Mouse (Mus musculus) kidney, adult 18-20 months (tissue): ENCODE results near the gene Med12l.

Source experiments
- DNase-seq: peaks from one replicate; pipeline ENCODE4 v3.0.0; 2021

The Med12l gene

DNA sequence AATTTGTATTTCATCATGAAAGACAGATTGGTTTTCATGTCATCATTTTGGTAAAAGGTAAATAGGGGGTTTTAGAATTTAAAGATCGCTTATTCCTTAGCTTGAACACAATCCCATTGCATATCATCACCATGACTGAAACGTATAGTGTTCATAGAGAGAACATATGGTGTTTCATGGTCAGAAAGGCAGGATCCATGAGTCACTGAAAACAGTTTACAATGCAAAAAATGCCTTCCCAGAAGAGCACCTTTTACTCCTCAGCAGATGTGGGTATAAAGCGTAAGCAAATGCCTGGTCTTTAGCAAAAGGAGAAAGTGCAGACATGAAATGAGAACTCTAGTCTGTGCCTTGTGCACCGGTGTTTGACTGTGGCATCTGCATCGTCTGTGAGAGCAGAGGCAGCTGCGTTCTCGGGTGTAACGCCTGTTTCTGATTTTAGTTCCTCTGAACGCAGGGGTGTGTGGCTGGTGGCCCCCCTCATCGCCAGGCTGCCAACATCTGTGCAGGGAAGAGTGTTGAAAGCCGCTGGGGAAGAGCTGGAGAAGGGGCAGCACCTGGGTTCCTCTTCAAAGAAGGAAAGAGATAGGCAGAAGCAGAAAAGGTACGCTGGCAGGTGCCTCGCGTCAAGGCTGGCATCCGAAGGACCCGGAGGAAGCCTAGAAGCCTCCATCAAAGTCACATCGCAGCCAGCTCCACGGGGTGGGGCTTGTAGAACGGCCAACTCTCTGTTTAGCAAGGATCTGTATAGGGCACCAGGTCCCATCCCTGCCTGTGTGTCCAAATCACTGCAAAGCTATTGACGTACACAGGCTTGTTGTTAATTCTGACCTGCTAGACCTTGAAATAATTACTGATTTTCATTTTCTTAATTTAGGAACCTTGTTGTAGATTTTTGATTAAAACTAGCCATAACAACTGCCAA lies 252.4 kb downstream of the Med12l start:
- DNase-seq = no peak

DNA sequence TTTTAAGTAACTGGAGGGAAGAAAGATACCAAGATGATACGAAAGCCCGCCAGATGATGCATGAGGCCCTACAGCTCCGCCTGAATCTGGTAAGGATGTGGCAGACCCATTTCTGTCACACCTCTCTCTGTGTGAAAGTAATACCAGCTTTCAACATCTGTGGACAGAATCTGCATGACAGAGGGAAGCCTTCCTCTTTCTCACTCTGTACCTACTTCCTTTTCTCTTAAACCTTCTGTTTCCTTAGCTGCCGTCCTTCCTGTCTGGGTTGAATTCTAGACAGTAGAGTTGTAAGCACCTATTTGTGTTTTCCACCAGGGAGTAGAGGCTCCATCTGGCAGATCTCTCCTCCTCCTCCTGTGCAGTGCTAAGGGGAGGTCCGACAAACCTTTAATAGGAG lies 255.1 kb downstream of the Med12l start:
- no peak for DNase-seq

DNA sequence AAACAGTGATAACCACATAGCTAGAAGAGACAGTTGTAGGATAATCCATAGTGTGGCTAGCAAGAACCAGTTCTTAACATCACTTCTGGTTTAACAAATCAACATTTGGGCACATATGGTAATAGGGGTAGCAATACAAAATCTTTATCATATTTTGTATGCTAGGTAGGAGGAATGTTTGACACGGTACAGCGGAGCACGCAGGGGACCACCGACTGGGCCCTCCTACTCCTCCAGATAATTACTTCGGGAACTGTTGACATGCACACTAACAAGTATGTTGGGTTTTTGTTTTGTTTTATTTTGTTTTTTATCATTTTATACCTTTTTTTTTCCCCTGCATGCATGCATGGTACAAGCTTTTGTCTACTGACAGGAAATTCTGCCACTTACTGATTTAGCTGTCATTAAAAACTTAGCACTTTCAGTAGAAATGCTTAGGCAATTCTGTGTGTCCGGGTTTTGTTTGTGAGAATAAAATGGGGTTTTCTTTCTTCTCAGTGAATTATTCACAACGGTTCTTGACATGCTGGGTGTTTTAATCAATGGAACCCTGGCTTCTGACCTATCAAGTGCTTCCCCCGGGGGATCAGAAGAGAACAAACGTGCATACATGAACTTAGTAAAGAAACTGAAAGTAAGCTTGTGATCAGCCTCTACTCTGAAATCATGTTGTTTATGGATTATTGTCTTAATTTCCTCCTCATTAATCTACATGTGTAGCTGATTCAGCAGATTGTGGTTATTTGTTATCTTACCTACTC lies 256.3 kb downstream of the Med12l start:
- no peak for DNase-seq

DNA sequence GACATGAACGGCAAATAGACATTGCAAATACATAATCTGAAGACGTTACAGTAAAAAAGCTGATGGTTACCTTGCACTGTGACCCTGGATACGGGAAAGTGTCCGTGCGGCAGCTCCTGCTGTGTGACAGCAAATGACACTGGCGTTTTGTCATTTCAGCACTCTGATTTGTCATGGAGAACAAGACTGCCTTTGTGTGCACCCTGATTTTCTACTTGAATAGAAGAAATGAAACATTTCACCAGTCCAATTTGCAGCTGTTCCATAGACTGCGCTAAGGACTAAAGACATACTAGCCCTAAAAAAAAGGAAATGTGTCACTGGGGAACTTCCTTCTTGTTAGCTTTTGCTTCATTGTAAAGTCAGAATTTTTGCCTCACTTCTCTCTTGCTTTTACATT lies 257.1 kb downstream of the Med12l start, which contains the start of gene P2ry12:
P2ry12 (minus strand) TSS at position 168 of the 400 bp plus-strand sequence.
- no peak for DNase-seq

DNA sequence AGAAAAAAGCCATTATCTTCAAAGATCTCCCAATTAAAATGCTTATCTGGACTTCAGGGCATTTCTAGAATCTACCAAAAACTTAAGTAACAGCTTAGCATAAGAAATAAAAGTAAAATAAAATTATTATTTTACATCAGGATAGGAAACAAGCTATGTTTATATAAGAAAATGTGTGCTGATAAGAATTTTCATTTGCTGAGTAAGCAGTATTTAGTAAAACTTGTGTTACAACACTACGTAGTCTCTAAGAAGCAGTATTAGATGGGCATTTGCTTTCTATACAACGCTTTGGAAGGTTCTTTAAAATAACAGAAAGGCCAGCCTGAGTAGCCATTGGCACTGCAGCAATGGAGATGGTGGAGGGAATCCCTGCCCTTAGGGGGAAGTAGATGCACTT lies 257.8 kb downstream of the Med12l start:
- no peak for DNase-seq

DNA sequence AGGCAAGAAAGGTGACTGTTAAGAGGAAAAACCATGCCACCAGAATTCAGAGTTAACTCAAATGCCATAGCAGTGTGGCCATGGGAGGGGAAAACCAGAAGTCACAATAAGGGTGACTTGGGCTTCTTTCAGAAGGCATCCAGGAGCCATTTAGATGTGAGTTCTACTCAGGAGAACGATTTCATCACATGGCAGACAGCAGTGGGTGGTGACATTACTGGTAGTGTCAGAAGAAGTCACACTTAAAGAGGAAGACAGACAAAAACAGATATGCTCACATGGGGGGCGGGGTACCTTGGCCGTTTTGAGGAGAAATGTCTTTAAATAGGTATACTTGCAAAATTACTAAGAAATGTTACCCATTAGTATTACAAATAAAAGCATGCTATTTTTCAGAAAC lies 258.4 kb downstream of the Med12l start:
- no peak for DNase-seq

DNA sequence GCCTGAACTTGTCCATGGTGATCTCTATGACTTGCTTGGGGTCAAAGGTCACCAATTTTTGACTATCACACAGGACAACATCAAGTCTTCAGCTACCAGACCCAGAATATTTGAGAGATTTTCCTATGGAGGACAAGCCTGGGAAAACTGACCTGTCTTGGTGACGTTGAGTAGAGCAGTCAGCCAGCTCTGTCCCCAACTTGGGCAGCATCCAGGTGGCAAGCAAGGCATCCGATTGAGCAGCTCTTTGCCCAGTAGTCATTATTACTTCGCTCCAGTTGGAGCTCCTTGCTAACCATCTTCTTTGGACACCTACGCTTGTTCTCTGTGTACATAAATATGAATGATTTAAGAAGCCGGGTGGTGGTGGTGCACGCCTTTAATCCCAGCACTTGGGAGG lies 265.2 kb downstream of the Med12l start:
- no peak for DNase-seq

DNA sequence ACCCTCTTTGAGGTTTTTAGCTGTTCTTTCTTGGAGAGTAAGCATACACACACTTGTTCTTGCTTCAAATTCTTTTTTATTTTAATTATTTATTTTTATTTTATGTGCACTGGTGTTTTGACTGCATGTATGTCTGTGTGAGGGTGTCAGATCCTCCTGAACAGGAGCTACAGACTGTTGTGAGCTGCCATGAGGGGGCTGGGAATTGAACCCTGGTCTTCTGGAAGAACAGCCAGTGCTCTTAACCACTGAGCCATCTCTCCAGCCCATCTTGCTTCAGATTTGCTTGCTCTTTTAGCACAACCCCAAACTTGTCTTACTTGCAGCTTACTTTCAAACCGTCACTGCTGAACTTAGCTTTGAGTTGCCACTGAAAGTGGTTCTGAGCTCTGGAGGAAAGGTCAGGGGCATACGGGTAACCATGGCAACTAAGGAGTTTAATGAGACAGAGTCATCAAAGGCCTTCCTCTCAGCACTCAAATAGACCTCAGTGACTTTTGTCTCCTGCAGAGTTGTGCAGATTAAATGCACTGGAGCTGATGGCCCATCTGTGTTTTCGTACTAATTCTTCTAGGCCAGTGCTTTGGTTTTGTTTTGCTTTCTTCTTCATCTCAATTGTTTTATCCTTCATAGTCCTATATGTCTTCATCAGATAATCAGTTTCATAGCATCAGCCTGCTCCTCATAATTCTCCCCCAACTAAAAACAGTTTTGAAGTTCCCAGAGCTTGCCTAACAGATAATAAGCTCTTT lies 272.1 kb downstream of the Med12l start:
- no peak for DNase-seq

DNA sequence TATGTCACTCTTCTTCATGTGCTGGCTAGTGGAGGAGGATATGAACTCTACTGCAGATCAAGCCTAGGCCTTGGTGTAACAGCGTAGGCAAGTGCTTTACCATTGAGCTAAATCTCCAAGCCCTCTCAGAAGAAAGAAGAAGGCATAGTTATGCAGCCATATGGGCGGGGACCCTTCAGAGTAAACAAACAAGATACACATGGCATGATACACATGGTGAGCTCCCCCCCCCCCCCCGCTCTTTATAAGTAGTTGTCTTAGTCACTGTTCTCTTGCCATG lies 272.6 kb downstream of the Med12l start:
- no peak for DNase-seq

DNA sequence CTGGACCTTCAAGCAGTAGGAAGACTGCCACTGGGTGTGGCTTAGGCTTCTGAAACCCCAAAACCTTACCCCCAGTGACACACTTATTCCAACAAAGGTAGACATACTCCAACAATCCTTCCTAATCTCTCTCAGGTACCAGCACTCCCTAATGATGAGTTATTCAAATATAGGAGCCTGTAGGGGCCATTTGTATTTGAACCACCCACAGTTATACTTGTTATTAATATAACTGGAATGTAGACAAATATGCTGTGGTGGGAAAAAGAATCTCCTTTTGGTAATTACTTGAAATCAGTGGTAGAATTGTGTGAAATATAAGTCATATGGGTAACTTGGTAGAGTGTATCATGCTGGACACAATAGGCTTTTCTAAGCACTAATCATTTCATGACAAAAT lies 273.0 kb downstream of the Med12l start:
- no peak for DNase-seq

DNA sequence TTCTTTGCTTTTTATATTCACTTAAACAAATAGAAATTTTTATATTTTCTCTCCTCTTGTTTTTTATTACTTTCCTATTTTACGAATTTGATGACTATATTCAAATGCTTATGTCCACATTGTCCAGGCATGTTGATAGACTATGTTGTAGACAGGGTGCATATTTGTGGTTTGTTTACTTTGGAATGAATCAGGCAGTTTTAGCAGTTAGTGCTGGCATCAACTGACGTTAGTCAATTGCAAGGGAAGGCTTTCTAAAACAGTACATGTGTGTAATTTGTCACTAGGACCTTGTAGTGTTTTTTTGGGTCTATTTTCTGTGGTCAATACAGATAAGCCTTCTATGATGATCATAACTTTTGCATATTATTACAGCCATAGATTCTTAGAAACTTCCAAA lies 284.9 kb downstream of the Med12l start:
- DNase-seq = no peak

DNA sequence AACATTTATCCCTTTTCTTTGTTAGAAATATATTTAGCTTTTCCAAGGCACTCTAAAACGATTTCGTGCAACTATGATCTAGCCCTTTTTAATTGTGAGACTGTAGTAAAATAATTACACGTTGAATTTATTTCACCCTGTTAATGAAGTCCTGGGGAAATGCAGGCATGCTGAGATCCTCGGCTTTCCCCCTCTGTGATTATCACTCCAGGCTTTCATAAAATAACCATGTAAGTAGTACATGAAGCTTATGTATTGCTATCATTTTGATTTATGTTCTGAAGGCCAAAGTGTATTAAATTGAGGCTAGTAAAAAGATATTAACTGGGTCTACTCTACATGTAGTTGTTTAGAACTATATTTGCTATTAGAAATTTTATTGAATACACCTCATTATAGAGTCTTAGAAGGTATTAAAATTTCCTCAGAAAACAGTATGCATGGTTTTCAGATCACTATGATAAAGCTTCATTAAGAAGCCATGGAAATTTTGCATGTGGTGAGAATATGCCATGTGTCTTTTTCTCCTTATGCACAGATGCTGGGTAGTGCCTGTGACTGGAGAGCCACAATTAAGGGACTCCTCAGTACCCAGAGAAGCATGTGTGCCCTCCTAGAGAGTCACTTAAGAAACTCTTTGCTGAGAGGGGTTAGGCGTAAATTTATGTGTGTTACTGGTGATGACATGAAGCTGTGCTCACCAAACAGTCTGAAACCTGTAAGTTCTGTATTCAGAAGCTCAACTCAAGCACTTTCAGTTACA lies 288.0 kb downstream of the Med12l start:
- no peak for DNase-seq

DNA sequence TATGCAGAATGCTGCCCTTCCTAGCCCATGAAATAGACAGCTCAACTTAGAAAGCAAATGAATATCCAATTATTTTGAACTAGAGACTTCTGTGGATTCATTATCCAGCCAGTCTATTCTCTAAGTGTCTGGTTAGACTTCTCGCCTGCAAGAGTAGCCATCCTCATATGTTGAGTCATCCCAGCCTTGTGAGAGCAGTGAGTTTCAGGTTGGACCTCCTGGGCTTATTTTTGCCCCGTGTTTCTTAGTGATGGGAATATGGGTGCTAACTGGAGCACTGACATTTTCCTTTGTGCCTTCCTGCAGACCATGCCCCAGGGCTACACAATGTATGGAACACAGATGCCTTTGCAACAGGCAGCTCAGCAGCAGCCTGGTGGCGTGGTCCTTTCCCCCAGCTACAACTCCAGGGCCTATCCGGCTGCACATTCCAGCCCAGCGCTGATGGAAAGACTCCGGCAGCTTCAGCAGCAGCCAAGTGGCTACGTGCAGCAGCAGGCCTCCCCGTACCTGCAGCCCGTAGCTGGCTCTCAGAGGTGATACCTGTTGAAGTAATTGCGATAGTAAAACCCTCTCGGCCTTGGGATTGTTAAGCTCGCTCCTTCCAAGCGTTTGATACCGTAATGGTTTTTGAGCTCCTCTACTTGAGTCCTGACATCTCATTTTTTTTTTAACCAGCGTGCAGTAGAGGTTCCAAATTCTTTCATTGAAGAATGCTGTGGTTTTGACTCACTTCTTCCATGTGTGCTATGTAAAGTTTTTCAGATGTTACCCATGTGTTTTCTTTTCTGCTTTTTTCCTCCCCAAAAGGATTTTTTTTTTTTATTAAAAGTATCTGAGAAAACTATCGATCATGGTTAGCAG lies 290.3 kb downstream of the Med12l start:
- DNase-seq = no peak

DNA sequence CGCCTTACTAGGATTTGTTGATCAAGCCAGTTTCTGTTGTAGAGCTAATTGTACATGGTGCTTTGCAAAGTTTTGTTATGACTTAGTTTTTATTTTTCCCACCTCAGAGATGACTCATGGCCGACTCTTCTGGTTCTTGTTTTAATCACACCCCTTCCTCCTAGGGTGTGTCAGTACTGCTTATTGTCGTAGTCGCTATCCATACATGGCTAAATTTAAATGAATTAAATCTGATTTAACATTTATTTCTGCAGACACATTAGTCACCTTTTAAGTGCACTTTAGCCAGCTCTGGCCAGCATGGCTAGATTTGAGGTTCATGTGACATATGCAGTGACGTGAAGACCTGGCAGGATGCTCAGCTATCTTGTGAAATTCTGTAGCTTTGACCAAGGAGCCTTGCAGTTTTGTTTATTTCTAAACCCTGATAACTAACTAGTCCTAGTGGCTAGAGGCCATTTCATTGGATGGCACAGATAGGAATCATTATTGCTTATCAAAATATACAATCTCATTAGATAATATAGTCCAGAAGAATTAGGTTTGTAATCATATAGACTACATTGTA lies 291.0 kb downstream of the Med12l start:
- no peak for DNase-seq

DNA sequence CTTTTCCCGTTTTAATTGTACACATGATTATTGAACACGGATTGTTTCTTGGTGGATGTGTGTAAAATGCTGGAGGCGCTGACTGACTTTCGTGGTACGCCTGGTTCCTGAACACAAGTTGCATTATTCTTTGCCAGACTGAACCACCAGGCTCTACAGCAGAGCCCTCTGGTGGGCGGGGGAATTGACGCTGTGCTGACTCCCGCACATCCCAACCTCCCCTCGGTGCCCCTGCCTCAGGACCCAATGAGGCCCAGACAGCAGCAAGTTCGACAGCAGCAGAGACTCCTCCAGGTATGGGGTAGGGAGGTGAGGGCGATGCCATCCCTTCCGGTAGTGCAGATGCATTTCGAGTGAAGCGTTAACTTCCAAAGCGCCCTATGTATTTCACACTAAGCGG lies 292.0 kb downstream of the Med12l start:
- DNase-seq = no peak

DNA sequence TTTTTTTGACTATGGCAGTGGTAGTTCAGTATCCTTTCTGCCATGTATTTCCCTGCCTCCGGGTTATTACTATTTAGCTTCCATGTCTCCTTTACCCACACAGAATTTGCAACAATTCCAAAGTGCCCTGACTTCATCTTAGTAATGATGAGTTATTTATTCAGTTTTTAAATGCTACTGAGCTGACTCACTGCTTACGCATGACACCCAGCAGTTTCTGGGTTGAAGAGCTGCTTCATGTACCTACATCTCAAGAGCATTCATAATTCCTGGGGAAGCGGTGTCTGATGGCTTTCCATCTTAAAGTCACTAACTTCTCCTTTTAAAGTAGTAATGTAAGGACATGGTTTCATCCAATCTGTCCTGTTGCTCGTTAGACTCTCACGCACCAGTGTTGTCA lies 299.3 kb downstream of the Med12l start:
- DNase-seq = no peak

DNA sequence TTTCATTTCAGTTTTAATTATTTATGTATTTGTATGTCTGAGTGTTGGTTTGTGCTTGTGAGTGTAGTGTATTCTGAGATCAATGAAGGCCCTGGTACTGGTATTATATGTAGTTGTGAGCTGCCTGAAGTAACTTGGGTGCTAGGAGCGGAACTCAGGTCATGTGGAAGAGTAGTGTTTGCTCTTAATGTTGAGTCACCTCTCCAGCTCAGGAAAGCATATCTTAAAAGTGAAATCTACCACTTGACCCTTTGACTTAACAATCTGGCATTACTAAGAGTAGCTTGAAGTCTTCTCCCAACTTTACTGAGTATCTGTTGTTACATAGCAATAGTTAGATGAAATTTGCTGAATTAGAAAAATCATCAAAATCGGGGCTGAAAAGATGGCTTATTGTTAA lies 299.9 kb downstream of the Med12l start:
- DNase-seq = no peak

DNA sequence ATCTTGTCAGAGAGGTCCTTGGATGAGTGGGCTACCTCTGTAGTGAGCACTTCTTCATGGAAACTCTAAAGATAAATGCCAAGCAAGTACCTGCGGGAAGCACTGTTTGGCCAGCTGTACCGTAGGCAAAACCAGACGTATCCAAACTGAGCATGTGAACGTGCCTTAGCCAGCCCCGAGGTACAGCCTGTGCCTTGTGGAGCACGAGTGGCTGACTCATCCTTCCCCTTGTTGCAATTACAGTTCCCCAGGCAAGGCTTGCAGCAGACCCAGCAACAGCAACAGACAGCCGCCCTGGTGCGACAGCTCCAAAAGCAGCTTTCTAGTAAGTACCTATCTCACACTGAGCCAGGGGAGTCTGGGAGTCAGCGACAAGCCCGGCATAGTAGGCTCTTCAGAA lies 307.0 kb downstream of the Med12l start:
- DNase-seq = no peak

DNA sequence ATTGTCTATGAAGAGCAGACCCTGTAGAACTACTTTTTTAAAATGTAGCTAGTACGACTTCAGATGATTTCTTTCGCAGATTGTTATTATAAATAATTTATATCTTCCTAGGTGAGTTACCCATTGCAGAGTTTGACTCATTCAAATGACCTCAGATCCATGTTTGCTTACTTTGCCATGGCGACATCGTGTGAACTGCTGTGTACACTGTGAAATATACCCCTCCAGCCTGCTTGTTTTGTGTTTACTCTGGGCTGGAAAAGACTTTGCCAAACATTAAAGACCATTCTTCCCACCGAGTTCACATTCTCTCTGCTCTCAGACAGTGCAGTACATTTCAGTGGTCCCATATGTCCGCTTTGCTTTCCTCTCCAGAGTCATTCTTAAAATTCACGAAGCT lies 310.5 kb downstream of the Med12l start:
- DNase-seq = no peak

DNA sequence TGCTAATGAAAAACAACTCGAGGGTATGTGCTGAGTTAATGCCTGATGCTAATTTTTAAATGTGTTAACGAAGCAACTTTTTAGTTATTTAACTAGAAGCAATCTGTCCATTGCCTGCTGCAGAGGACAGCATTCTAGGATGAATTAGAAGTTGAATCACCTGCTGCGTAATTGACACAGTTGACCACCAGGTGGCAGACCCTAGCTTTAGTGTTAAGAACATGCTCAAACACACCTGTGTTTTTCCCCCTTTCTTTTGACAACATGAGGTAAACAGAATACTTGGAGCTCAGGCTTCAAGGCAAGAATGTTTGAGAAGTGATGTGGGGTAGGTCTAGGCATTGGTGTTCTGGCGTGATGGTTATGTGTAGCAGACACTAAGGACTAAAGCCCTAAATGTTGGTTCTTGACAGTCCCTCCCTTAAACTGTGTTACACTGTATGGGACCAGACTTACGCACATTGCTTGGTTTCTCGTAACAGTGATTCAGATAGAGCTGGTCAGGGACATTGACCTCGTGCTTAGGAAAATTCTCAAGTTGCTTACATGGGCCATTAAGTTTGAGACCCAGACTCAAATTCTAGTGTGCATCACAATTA lies 315.8 kb downstream of the Med12l start:
- peak; percentile 55 for DNase-seq

DNA sequence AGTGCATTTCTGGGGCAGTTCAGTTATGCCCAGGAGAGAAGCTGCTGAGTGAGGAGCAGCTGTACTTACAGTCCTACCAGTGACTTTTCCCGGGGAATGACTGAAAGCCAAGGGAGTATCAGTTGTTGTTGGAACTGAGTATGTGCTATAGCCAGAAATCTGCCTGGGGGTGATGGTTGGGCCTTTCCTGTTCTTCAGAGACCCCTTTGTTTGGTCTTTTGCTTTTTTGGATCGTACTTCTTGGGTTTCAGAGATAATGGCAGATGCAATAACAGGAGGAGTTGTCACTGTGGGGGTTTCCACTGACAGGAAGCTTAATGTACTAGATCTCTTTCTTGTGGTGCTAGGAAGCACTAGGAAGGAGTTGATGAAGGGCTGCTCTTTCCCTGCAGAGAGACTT lies 322.9 kb downstream of the Med12l start:
- DNase-seq = no peak
